Mouse (Mus musculus) lung, embryonic 15.5 days (tissue): ENCODE data around the gene Ifi44. TPM values are rescaled to one million over a fixed set of nuclear protein-coding genes. Genes with fewer than 3 reads are reported as not detected.
A peak's percentile ranks its signal among the peaks of the same experiment; 100 is the strongest.

Source experiments
- ATAC-seq: fragments of 200-750 bp; cut with Nextera tagmentation; 2 replicates; pipeline ENCODE4 v1.8.0; 2017; ENCODE audit warnings: moderate number of reproducible peaks, borderline replicate concordance; ENCODE audit not compliant: low FRiP score, low TSS enrichment; ENCODE audit errors: extremely low read depth
- H3K27ac ChIP-seq: fragments of 300-500 bp; sonication (generic); 2 replicates; pipeline ENCODE4 v1.5.1; 2015; ENCODE audit warnings: moderate library complexity, mild to moderate bottlenecking, inconsistent platforms
- H3K27me3 ChIP-seq: fragments of 300-500 bp; sonication (generic); 2 replicates; pipeline ENCODE4 v1.6.1; 2015; ENCODE audit warnings: inconsistent platforms
- H3K36me3 ChIP-seq: fragments of 300-500 bp; sonication (generic); 2 replicates; pipeline ENCODE4 v1.6.1; 2015; ENCODE audit warnings: inconsistent platforms
- H3K4me1 ChIP-seq: fragments of 300-500 bp; sonication (generic); 2 replicates; pipeline ENCODE4 v1.6.1; 2015; ENCODE audit warnings: inconsistent platforms
- H3K4me2 ChIP-seq: fragments of 300-500 bp; sonication (generic); 2 replicates; pipeline ENCODE4 v1.6.1; 2015; ENCODE audit warnings: inconsistent platforms, mild to moderate bottlenecking, moderate library complexity
- H3K4me3 ChIP-seq: fragments of 300-500 bp; sonication (generic); 2 replicates; pipeline ENCODE4 v1.5.1; 2015; ENCODE audit warnings: mild to moderate bottlenecking, inconsistent platforms
- H3K9ac ChIP-seq: fragments of 300-500 bp; sonication (generic); 2 replicates; pipeline ENCODE4 v1.6.1; 2015; ENCODE audit warnings: inconsistent platforms
- H3K9me3 ChIP-seq: fragments of 300-500 bp; sonication (generic); 2 replicates; pipeline ENCODE4 v1.6.1; 2016; ENCODE audit warnings: inconsistent platforms
- WGBS: fragments of 180-500 bp; shearing (Covaris S2); methylation state at CpG from one replicate; pipeline ENCODE4 v1.1.7; 2015; 5-methylcytosine and 5-hydroxymethylcytosine counted together
- polyA plus RNA-seq: library from polyadenylated mRNA; unstranded; fragments of >200 nt; fragmentation: Nextera tagmentation; extraction: Ambion mirVana; gene quantifications from 2 replicates; pipeline ENCODE4 v1.2.1, GENCODE M21; 2015

Gene Ifi44
- polyA plus RNA-seq: 0.92 and 1.5 TPM in 2 replicates

DNA sequence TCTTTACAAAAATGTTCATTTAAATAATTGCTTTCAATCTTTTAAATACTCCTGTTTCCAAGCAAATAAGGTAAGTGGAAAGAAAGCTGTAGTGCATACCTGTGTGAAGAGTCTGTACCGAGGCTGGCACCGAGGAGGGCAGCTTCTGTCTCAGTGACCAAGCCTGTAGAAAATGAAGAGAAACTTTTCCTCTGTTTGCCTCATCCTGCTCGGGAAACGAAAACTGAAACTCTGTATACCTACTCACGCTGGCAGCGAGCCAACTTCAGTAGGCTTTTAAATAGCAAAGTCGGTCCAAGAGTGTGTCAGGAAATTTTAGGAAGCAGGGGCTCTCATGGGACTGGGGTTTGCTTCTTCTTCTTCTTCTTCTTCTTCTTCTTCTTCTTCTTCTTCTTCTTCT is at the start of gene Ifi44:
TSS of gene Ifi44 (minus strand) at position 224 of the 400 bp plus-strand sequence.
- Histone ChIP-seq H3K9ac (no peak within 1 kb of the TSS), H3K4me2 (peak within 1 kb of the TSS; percentile 23), H3K27me3 (no peaks in the 10 kb centered on the region), H3K4me3 (peak within 1 kb of the TSS; percentile 11), H3K4me1 (no peaks in the 10 kb centered on the region), H3K9me3 (no peaks in the 10 kb centered on the region), H3K36me3 (no peaks in the 10 kb centered on the region), H3K27ac (peak within 1 kb of the TSS; percentile 1; the same call in 1 of the 2 replicates)
- 21% methylated on average over 7 of the region's 7 CpGs for WGBS
- no peak for ATAC-seq

DNA sequence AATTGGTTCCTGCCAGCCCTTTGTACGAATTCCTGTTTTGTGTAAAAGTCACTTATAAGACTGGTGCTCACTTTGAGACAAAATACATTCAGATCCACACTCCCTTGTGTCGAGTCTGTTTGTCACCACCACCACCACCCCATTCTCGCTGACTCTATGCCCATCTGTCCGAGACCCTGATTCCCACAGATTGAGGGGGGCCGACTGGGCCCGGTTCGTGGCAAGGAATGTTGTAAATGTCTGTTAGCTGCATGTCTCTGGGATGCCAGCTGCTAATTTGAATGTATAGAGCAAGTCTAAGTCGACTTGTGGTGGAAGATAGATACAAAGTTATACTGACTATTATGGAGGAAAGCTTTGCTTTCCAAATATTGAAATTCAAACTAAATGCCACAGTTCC is 38.9 kb upstream of the Ifi44 start:
- Histone ChIP-seq H3K9ac (no peak overlapping the region), H3K4me1 (no peaks in the 10 kb centered on the region), H3K27me3 (no peaks in the 10 kb centered on the region), H3K4me3 (no peak overlapping the region), H3K9me3 (no peaks in the 10 kb centered on the region), H3K4me2 (no peak overlapping the region), H3K27ac (no peak overlapping the region), H3K36me3 (no peaks in the 10 kb centered on the region)
- WGBS: 76% methylated on average over 8 of the region's 8 CpGs
- no peak for ATAC-seq

DNA sequence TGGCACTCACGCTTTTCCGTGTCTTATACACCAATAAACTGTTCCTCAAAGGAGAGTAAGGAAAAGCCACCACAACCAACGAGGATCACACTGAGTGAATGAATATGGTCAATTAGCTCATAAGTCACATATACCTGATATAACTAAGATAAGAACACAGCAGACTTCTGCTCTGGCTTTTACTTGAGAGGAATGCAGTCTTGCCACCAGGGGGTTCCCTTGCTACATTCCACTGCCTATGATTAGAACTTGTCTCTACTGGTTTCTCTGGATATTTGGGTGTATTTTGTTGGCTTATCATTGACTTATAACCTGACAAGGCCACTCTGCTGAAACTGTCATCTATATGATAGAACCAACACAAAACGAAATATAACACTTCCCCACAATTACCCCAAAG is 25.3 kb upstream of the Ifi44 start:
- no peak overlapping the region for H3K27ac ChIP-seq
- no peaks in the 10 kb centered on the region for H3K4me1 ChIP-seq
- no peak overlapping the region for H3K9ac ChIP-seq
- no peak overlapping the region for H3K4me3 ChIP-seq
- no peak overlapping the region for H3K4me2 ChIP-seq
- no peak for ATAC-seq
- no peaks in the 10 kb centered on the region for H3K36me3 ChIP-seq
- WGBS: 52% methylated on average over 4 of the region's 4 CpGs
- H3K9me3 ChIP-seq: no peaks in the 10 kb centered on the region
- H3K27me3 ChIP-seq: no peaks in the 10 kb centered on the region

DNA sequence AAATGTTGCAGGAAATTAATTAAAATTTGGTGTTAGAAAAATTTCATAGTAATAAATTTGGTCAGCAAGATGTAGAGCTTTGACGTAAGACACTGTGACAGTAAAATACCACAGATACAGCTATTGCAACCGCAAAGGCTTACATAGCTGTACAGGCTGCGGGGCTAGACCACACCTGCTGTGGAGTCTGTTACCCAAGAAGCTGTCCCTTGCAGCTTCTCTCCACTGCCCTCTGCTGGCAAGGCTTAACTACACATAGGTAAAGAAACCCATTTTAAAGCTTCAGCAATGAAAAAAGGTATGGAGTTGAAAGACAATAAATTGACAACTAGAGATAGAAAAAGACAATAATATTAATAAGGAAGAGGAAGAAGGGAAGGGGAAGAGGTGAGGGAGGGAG is 21.3 kb upstream of the Ifi44 start:
- no peak overlapping the region for H3K4me3 ChIP-seq
- no peaks in the 10 kb centered on the region for H3K27me3 ChIP-seq
- ATAC-seq: no peak
- H3K4me1 ChIP-seq: no peaks in the 10 kb centered on the region
- H3K9me3 ChIP-seq: no peaks in the 10 kb centered on the region
- no peak overlapping the region for H3K4me2 ChIP-seq
- H3K9ac ChIP-seq: no peak overlapping the region
- no peak overlapping the region for H3K27ac ChIP-seq
- H3K36me3 ChIP-seq: no peaks in the 10 kb centered on the region
- WGBS: 53% methylated on average over 3 of the region's 3 CpGs

DNA sequence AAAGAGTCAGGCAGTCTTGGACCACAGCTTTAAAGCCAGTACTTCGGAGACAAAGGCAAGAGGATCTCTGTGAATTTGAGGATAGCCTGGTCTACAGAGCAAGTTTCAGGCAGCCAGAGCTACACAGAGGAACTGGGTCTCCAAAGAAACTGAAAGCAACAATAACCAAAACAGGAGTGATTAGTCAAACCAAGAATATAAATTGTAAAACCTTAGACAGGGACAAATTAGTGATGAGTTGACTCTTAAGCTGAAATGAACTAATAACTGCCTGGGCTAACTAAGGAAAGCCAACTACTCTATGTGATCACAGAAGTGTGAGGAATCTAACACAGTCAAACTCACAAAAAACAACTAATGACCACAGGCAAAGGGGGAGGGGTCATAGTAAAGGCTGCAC is 1.2 kb downstream of the Ifi44 start:
- no peak overlapping the region for H3K4me2 ChIP-seq
- H3K36me3 ChIP-seq: no peaks in the 10 kb centered on the region
- 83% methylated on average over 1 of the region's 1 CpGs for WGBS

DNA sequence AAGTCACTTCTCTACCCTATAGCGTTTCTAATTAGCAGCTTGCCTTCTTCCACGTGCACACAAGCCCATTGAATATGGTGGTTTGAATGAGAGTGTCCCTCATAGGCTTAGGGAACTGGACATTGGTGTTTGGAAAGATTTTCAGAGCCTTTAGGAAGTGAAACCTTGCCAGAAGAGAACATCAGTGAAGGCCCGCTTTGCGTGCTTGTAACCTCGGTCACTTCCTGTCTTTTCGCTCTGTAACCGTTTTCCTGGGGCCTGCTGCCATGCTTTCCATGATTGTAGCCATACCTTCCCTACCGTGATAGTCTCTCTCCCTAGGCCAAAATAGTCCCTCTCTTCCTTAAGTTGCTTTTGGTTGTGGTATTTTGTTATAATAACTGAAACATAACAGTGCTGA is 3.7 kb downstream of the Ifi44 start:
- Histone ChIP-seq H3K27me3 (no peaks in the 10 kb centered on the region), H3K9ac (no peak overlapping the region), H3K4me3 (no peak overlapping the region), H3K9me3 (no peaks in the 10 kb centered on the region), H3K36me3 (no peaks in the 10 kb centered on the region), H3K27ac (no peak overlapping the region), H3K4me1 (no peaks in the 10 kb centered on the region), H3K4me2 (no peak overlapping the region)
- no peak for ATAC-seq
- WGBS: 85% methylated on average over 8 of the region's 8 CpGs

More for the DNA sequence above, 1.2 kb downstream of the Ifi44 start:
- Histone ChIP-seq H3K27me3 (no peaks in the 10 kb centered on the region), H3K4me3 (no peak overlapping the region), H3K9me3 (no peaks in the 10 kb centered on the region), H3K27ac (no peak overlapping the region), H3K4me1 (no peaks in the 10 kb centered on the region), H3K9ac (no peak overlapping the region)
- no peak for ATAC-seq

DNA sequence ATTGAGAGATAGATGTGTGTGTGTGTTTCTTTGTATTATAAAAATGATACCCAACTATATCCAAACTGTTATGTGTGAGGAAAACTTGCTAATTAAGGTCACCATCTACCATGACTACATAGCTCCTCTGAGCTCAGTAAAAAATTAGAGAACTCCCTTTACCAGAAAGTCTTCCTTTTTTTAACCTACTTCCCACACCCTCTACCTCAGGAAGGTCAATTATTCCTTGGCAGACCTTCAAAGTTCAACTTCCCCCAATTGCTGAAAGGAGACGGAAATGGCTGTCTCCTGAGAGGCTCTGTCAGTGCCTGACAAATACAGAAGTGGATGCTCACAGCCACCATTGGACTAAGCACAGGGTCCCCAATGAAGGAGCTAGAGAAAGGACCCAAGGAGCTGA is 7.5 kb downstream of the Ifi44 start:
- WGBS: 42% methylated on average over 1 of the region's 1 CpGs
- no peak overlapping the region for H3K4me2 ChIP-seq
- H3K27ac ChIP-seq: no peak overlapping the region
- ATAC-seq: no peak
- no peaks in the 10 kb centered on the region for H3K9me3 ChIP-seq
- H3K9ac ChIP-seq: no peak overlapping the region
- H3K36me3 ChIP-seq: no peaks in the 10 kb centered on the region
- H3K4me1 ChIP-seq: no peaks in the 10 kb centered on the region
- no peaks in the 10 kb centered on the region for H3K27me3 ChIP-seq
- no peak overlapping the region for H3K4me3 ChIP-seq

DNA sequence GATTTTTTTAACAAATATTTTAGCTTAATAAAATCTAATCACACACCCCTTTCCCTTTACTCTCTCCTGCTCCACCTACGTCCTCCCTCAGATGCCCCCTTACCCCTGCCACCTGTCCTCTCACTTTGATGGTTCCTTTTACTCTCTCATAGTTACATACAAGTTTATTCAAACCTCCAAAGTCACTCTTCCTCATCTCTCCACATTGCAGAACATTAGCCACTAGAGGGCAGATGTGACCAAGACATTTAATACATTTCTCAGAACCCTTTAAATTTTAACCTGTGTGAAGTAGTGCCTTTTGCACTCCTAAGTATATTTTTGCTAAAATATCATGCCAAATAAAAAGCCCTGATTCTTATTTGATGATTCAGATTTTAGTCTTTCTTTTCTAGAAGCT is 33.5 kb downstream of the Ifi44 start:
- Histone ChIP-seq H3K36me3 (no peaks in the 10 kb centered on the region), H3K4me2 (no peak overlapping the region), H3K4me1 (no peaks in the 10 kb centered on the region), H3K9ac (no peak overlapping the region), H3K9me3 (no peaks in the 10 kb centered on the region), H3K4me3 (no peak overlapping the region), H3K27me3 (no peaks in the 10 kb centered on the region), H3K27ac (no peak overlapping the region)
- ATAC-seq: no peak
- 15% methylated on average over 1 of the region's 1 CpGs for WGBS

DNA sequence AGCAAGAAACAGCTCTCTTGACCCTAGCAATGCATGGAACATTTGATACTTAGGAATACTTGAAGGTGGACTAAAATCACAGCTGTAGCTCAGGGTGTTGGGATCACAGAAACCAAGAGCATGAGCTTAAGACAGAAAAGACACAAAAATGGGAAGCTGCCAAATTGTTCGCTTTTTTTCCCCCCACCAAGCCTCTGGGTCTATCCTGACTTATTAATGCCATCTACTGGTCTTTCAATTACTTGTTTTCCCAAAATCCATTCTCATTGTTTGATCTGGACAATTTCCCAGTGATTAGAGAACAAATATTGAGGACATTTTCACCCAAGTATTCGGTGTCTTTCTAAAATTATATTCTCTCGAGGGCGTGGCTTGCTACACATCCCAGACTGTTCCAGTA is 42.4 kb downstream of the Ifi44 start:
- no peaks in the 10 kb centered on the region for H3K4me1 ChIP-seq
- no peak overlapping the region for H3K9ac ChIP-seq
- no peak overlapping the region for H3K4me2 ChIP-seq
- no peak for ATAC-seq
- no peak overlapping the region for H3K4me3 ChIP-seq
- H3K27ac ChIP-seq: no peak overlapping the region
- WGBS: 73% methylated on average over 4 of the region's 4 CpGs
- no peaks in the 10 kb centered on the region for H3K9me3 ChIP-seq
- no peaks in the 10 kb centered on the region for H3K27me3 ChIP-seq
- no peaks in the 10 kb centered on the region for H3K36me3 ChIP-seq

Other genes with a start within 250 kb of the Ifi44 start
- not detected in 2 replicates for gene Ifi44l, start 12.9 kb upstream of the Ifi44 start, polyA plus RNA-seq
- 0.31 and 0.59 TPM in 2 replicates for gene Ptgfr, start 87.7 kb upstream of the Ifi44 start, polyA plus RNA-seq